Mouse (Mus musculus): ENCODE measurements around the gene Grm8. TPM values are rescaled to one million over a fixed set of nuclear protein-coding genes. Genes with fewer than 3 reads are reported as not detected.

Gene Grm8
- under 1 TPM in 1 of 2 experiments, not detected in 1; 0.07 TPM for total RNA-seq (2021)

- intact Hi-C loops (cut with DNase I), result no loop called here
- DNase-seq, result peak; percentile 11 to 18
Measured at GRCm38 (mm10) chr6:28135001-28135401, at the start of gene Grm8. Gene Grm8 (minus strand): TSS chr6:28135178.

GRCm38 (mm10) chr6:28169851-28170539 lies 35.0 kb upstream of the Grm8 start:
- intact Hi-C loops (cut with DNase I), result no loop called here
- no peak for DNase-seq

GRCm38 (mm10) chr6:28160399-28160798 lies 25.4 kb upstream of the Grm8 start:
- intact Hi-C loops (cut with DNase I), result no loop called here
- no peak for DNase-seq

GRCm38 (mm10) chr6:28146445-28146844 lies 11.5 kb upstream of the Grm8 start:
- intact Hi-C loops (cut with DNase I), result no loop called here
- DNase-seq, result no peak

GRCm38 (mm10) chr6:28142332-28142731 lies 7.4 kb upstream of the Grm8 start:
- intact Hi-C loops (cut with DNase I), result no loop called here
- no peak for DNase-seq

GRCm38 (mm10) chr6:28135411-28136233 lies 644 bp upstream of the Grm8 start:
- intact Hi-C loops (cut with DNase I), result loop anchor here (1.0 kb wide), 1 partner anchor 478 kb away; no protein-coding TSS in a partner anchor
- peak; percentile 82 to 83 for DNase-seq

- intact Hi-C loops (cut with DNase I), result no loop called here
- no peak for DNase-seq
Measured at GRCm38 (mm10) chr6:28134251-28134801, 652 bp downstream of the Grm8 start.

GRCm38 (mm10) chr6:28133206-28134063 lies 1.5 kb downstream of the Grm8 start:
- intact Hi-C loops (cut with DNase I), result no loop called here
- no peak for DNase-seq

- DNase-seq, result no peak
- intact Hi-C loops (cut with DNase I), result no loop called here
Measured at GRCm38 (mm10) chr6:28132056-28132455, 2.9 kb downstream of the Grm8 start.

GRCm38 (mm10) chr6:28128871-28129270 lies 6.1 kb downstream of the Grm8 start:
- no peak for DNase-seq
- intact Hi-C loops (cut with DNase I), result no loop called here

- no peak for DNase-seq
- intact Hi-C loops (cut with DNase I), result no loop called here
Measured at GRCm38 (mm10) chr6:28115519-28115918, 19.5 kb downstream of the Grm8 start.

- intact Hi-C loops (cut with DNase I), result no loop called here
Measured at GRCm38 (mm10) chr6:28114916-28115315, 20.1 kb downstream of the Grm8 start.

GRCm38 (mm10) chr6:28111551-28111950 lies 23.4 kb downstream of the Grm8 start:
- intact Hi-C loops (cut with DNase I), result no loop called here
- peak; percentile 11 to 13 for DNase-seq

More at GRCm38 (mm10) chr6:28114916-28115315, 20.1 kb downstream of the Grm8 start:
- no peak for DNase-seq

- intact Hi-C loops (cut with DNase I), result no loop called here
- no peak for DNase-seq
Measured at GRCm38 (mm10) chr6:28102608-28103316, 32.2 kb downstream of the Grm8 start.

GRCm38 (mm10) chr6:28100001-28100400 lies 35.0 kb downstream of the Grm8 start:
- no peak for DNase-seq
- intact Hi-C loops (cut with DNase I), result no loop called here

- DNase-seq, result no peak
- intact Hi-C loops (cut with DNase I), result no loop called here
Measured at GRCm38 (mm10) chr6:28092511-28092910, 42.5 kb downstream of the Grm8 start.

- intact Hi-C loops (cut with DNase I), result no loop called here
- no peak for DNase-seq
Measured at GRCm38 (mm10) chr6:28091836-28092235, 43.1 kb downstream of the Grm8 start.

- intact Hi-C loops (cut with DNase I), result no loop called here
- no peak for DNase-seq
Measured at GRCm38 (mm10) chr6:28090981-28091380, 44.0 kb downstream of the Grm8 start.

GRCm38 (mm10) chr6:28075534-28075933 lies 59.4 kb downstream of the Grm8 start:
- DNase-seq, result no peak
- intact Hi-C loops (cut with DNase I), result no loop called here

GRCm38 (mm10) chr6:28074470-28074869 lies 60.5 kb downstream of the Grm8 start:
- intact Hi-C loops (cut with DNase I), result no loop called here
- no peak for DNase-seq

Data from heart, postnatal 10 days (tissue).